Mouse (Mus musculus): ENCODE results near the gene Nlrc3. TPM values are rescaled to one million over a fixed set of nuclear protein-coding genes. Genes with fewer than 3 reads are reported as not detected.
A peak's percentile ranks its signal among the peaks of the same experiment; 100 is the strongest.
"Not testable (repeated sequence)": the region's sequence is repeated elsewhere in the genome, so short reads cannot be mapped to it uniquely, and the experiment has no call there.

Nlrc3 gene
- polyA plus RNA-seq (2012; rRNA removed), result 1.3 and 1.4 TPM in 2 replicates

DNA sequence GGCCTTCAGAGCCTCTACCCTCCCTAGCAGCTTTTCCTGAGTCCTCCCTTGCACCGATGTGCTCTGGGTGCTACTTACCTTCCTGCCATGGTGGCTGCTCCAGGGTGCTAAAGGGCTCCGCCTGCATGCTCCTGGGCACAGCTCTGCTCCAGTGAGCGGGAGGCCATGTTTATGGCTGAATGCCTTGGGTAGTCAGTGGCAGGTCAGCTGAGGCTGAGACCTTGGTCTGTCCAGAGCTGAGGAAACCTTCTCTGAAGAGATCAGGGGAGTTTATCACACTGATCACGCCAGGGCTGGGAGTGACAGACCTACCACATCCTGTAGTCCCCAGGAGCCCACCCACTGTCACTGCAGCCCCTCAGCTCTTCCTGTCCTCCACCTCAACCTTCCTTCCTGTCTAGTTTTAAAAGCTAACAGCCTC lies at the start of gene Nlrc3:
Nlrc3 (minus strand) TSS at position 382 of the 421 bp plus-strand sequence.
- DNase-seq (ENCODE audit: low spot score), result no peak

DNA sequence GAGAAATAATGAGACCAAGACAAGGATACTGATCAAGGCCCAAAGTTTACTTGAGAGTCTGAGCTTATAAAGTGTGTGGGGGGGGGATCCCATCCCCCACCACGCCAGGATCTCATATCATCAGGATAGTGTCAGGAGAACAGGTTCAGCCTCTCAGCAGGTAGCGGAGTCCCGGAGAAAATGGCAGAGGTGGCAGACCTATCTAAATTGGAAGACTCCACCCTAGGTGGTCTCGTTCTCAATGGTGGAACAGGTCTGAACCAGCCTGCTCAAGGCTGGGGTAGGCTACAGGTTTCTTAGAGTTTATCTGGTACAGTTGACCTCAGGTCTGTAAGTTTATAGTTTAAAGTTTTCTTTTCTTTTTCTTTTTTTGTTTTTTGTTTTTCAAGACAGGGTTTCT lies 46.3 kb upstream of the Nlrc3 start:
- no peak for DNase-seq (ENCODE audit: low spot score)

DNA sequence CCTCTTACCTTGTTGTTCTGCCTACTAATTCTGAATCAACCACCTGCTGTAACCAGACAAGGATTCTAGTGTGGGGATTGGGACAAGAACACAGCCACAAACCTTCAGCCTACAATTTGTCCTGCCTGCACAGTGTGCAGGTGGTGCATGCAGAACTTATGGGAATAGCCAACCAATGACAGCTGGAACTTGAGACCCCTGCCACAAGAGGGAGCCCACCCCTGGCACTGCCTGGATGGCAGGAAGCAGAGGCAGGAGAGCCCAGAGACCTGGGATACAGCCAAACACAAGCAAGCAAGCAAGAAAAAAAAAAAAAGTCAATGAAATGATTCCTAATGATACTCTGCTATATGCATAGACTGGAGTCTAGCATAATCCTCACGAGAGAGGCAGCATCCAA lies 44.8 kb upstream of the Nlrc3 start:
- no peak for DNase-seq (ENCODE audit: low spot score)

DNA sequence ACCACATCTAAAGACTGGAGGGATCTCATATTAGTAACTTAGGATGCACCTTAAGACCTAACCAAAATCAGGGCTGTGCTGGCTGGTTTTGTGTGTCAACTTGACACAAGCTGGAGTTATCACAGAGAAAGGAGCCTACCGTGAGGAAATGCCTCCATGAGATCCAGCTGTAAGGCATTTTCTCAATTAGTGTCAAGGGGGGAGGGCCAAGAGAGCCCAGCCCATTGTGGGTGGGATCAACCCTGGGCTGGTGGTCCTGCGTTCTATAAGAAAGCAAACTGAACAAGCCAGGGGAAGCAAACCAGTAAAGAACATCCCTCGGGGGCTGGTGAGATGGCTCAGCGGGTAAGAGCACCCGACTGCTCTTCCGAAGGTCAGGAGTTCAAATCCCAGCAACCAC lies 41.0 kb upstream of the Nlrc3 start:
- not testable (repeated sequence) for DNase-seq (ENCODE audit: low spot score)

DNA sequence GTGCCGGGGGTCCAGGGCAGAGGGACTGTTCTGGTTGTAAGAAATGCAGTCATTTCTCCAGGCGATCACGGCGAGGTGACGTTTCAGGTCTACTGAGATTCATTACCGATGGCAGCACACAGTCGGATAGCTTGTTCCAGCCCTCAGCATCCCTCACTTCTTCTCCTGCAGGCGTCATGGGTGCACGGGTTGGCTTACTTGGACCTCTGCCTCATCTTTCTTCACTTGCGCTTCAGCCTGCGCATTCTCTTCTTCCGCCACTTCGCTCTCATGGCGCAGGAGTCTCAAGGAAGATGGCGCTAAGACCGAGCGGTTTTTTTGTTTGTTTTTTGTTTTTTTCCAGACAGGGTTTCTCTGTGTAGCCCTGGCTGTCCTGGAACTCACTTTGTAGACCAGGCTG lies 40.4 kb upstream of the Nlrc3 start:
- not testable (repeated sequence) for DNase-seq (ENCODE audit: low spot score)

DNA sequence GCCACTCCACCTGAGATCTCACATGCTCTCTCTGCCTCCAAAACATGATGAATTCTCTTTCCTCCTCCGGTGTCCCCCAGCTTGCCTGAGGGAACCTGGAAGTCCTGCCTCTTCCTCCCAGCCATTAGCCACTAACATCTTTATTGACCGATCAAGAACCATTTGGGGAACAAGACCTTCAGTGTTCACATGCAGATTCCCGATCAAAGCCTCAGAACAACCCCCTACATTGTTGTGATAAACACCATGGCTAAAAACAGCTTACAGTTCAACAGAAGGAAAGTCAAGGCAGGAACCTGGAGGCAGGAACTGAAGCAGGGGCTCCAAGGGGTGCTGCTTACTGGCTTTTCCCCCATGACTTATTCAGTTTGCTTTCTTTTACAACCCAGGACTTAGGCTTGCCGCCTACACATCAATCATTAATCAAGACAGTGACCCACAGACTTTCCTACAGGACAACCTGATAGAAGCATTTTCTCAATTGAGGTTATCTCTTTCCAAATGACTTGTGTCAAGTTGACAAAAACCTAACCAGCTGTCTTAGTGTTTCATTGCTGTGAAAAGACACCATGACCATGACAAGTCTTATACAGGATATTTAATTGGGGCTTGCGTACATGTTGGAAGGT lies 37.7 kb upstream of the Nlrc3 start:
- no peak for DNase-seq (ENCODE audit: low spot score)

DNA sequence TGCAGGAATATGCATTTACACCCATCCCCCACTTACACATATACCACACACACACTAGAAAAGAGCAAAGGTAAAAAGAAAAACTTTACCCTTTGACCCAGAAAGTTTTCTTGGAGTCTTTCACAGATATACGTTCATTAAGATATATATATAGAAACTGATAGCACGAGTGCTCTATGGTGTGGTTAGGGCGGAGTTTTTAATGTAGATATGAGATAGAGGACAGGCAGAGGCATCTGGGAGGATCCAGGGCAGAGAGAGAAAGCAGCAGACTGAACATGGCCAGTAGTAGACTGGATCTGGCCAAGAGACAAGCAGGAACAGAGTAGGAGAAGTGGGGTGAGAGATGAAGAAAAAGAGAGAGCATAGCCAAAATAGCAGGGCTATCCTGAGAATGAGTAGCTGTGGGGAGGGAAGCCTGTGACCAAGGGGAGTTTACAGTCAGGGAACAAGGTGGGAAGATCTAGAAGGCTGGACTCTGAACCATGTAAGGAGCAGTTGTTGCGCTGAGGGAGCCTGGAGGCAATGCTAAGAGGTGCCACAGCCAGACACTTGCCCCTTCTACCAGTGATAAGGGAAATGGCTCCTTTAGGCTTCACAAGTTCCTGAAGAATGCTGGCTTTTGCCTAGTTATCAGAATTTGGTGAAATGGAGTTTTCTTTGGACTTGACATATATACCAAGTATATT lies 36.6 kb upstream of the Nlrc3 start:
- DNase-seq (ENCODE audit: low spot score), result no peak

DNA sequence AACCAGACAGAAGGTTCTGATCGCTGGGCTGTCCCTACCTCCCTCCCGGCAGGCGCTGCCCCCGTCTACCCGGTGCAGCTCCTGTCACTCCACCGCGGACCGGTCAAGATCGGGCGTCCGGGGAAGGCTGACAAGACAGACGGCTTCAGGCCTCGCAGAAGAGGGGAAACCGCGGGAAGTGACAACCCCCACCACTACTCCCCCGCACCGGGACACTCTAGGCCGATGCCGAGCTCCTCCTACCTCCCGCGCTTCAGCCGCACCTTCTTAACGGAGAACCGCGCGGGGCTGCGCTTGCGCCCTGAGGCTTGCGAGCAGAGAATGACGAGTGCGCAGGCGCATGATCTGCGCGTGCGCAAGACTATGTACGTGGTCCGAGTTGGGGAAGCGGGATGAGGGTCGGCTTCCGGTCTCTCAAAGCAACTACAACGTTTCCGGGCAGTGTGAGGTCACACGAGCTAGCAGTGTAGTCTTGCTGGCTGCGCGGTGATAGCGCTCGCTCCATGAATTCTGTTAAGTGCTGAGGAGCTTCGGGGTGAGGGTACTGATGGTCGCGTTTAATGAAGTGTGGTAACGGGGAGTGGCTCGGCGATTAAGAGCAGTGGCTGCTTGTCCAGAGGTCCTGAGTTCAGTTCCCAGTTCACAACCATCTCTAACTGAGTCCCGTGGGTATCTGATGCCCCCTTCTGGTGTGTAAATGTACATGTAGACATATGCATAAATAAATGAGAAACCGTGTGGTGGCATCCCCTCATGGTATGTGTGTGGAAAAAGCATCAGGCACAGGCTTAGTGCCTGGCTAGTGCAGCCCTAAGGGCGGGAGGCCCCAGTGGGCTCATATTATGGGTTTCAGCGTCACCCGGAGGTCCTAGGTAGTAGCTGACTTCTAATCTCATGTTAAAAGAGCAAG lies 27.3 kb upstream of the Nlrc3 start, which contains the start of gene Slx4:
Slx4 (minus strand) TSS at position 282 of the 910 bp plus-strand sequence.
- peak; percentile 90 for DNase-seq (ENCODE audit: low spot score)

DNA sequence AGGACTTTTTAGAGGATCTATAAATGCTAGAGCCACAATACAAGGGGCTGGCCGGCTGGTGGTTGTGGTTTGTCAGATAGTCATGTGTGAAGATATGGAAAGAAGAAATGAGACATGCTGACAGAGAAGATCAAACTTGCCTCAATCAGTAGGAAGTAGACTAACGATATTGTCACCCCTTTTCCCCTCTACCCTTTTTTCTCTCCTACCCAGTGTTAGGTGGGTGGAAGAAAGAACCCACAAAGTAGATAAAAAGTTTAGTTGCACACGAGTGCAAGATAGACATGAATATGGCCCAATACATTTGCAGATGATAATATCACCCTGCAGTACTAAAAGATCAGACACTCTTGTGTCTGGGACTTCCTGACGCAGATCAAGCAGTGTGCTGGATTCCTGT lies 12.0 kb upstream of the Nlrc3 start:
- DNase-seq (ENCODE audit: low spot score), result no peak

DNA sequence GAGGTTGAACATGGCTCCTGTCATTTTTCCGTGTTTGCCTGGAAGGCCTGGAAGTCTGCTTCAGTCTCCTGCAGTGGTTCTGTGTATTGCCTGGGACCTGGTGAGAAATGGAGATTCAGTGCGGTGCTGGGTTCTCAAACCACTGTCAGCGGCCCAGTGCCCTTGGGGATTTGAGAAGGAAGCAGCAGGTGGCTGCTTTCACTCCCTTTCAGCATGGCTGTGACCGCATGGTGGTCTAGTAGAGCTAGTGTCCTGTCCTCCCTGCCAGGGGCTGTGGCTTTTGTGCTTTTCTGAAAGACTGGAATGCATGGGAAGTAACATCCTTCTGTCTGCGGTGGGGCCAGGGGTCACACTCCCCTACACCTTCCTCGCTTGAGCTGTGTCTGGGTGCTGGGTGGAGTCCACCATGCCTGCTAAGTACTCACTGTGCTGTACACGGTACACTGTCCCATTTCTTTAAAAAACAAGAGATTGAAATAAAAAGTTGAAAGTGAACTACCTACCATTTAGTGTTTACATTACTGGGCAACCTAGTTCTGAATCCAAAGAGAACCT lies 6.8 kb upstream of the Nlrc3 start:
- no peak for DNase-seq (ENCODE audit: low spot score)

DNA sequence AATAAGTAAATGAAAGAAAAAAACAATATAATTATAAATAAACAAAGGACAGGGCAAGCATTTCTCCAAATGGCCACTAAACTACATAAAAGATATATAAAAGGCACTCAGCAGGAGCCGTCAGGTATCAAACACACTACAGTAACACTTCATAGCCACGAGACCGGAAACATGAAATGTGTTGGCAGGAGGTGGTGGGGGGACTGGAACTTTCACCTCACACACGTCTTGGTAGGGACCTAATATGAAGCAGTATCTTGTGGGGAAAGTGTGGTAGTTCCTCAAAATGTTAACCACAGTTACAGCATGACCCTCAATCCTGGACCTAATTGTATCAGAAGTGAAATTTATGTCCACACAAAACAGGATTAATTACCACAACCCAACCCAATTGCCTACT lies 5.7 kb upstream of the Nlrc3 start:
- DNase-seq (ENCODE audit: low spot score), result no peak

DNA sequence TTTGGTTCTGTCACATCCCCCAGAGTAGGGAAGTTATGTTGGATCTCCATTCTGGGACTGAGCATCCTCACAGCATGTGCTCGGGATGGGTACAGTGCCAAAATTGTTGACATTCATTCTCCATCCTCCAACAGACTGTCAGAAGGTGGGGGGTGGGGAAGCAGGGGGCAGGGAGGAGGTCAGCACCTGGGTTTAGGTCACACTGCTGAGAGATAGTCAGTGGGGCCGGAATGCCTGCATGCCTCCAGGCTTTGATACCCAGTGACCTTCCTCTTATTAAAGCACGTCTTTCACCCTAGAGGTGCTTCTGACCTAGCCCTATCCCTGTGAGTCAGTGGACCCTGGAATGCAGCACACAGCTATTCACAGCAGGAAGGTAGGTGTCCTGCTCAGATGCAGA lies 280 bp upstream of the Nlrc3 start:
- DNase-seq (ENCODE audit: low spot score), result no peak

DNA sequence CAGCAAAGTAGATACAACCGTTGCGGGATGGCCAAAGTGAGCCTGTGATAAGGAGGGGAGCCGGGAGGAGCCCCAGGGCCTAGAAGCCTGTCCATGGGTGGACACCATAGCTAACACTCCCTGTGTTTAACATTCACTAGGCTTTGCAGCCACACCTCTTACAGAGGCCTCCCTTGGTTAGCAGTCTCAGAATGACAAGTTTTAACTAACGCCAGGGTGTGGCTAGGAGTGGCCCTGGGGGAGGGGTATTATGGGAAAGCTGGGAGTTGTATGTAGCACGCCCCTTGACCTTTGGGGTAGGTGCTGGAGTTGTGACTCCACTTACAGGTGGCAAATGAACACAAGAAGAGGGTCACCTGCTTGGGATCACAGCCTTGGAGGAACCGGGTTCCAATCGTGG lies 774 bp downstream of the Nlrc3 start:
- DNase-seq (ENCODE audit: low spot score), result no peak

DNA sequence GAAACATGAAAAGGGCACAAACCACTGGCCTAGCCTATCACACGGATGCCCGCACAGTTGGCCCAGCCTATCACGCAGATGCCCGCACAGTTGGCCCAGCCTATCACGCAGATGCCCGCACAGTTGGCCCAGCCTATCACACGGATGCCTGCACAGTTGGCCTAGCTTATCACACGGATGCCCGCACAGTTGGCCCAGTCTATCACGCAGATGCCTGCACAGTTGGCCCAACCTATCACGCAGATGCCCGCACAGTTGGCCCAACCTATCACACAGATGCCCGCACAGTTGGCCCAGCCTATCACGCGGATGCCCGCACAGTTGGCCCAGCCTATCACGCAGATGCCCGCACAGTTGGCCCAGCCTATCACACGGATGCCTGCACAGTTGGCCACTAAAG lies 2.0 kb downstream of the Nlrc3 start:
- DNase-seq (ENCODE audit: low spot score), result not testable (repeated sequence)

DNA sequence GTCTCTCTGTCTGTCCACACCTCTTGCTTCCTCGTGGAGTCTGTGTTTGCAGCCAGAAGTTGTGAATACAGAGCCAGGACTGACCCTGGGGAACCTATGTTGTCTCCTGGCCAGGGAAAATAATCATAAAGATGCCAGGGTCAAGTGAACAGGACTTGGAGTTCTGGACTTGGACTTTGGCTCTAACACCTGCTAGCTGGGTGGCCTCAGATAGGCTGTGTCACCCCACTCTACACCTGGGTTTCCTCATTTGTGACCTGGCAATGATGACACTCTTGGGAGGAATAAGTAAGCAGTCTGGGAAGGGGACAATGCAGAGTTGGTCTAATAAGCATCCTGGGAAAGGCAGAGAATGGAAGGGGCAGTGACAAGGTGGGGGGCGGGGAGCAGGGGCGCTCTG lies 10.9 kb downstream of the Nlrc3 start:
- no peak for DNase-seq (ENCODE audit: low spot score)

DNA sequence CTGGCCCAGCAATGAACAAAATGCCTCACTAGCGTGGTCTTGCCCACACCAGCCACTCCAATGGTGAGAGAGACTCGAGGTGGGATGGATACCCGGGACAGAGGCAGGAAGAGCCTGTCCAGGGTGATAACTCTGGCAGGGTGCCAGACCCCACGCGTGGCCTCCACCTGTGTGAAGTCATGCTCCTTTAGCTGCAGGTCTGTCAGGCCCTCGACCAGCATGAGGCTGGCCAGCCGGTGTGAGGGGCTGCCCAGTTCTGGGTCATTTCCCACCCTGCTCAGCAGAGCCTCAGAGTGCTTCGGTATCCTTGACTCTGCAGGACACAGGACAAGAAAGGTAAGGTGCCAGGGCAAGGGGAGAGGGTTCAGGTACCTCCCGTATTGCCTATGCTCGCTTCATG lies 11.4 kb downstream of the Nlrc3 start:
- no peak for DNase-seq (ENCODE audit: low spot score)

DNA sequence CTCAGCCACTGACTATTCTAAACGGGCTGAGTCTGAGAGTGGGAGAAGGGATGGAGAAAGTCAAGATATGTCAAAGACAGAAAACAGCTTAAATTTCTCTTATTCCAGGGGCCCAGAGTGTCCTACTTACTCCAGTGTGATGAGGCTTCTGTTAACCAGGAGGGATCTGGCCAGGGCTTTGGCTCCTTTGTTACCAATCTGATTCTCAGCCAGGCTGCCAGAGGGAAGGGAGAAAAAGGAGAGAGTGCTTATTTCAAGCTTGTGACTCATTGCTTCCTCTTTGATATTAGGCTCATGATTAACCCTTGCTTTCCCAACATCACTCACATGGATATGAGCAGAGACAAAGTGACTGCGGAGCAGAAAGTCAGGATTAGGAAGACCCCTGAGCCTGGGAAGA lies 17.2 kb downstream of the Nlrc3 start:
- DNase-seq (ENCODE audit: low spot score), result no peak

DNA sequence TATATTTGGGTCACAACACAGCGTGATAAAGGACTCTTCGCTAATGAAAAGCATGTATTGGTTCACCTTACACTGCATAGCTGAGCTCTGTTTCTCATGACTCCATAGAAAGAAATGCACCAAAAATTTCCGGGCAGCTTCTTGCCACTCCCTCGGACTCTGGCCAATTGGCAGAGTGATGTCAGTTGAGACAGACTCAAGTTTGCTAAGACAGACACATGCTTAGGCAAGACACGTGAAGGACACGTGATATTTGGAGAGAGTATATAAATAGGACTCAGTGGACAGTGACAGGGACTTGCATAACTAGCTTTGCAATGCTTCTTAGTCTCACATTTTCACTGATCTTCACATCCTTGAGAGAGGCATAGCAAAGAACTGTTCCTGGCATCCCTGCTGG lies 20.1 kb downstream of the Nlrc3 start:
- no peak for DNase-seq (ENCODE audit: low spot score)

DNA sequence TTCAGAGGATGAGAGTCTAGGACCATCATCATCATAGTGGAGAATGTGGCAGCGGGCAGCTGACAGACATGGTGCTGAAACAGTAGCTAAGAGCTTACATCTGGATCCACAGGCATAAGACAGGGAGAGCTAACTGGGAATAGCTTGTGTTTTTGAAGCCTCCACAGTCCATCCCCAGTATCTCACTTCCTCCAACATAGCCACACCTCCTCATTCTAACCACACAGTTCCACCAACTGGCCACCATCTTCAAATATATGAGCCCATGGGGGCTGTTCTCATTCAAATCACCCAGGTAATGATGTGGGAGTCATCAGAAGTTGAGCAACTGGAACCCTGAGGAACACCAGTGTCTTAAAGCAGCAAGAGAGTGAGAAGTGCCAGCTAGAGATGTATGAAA lies 25.3 kb downstream of the Nlrc3 start:
- no peak for DNase-seq (ENCODE audit: low spot score)

DNA sequence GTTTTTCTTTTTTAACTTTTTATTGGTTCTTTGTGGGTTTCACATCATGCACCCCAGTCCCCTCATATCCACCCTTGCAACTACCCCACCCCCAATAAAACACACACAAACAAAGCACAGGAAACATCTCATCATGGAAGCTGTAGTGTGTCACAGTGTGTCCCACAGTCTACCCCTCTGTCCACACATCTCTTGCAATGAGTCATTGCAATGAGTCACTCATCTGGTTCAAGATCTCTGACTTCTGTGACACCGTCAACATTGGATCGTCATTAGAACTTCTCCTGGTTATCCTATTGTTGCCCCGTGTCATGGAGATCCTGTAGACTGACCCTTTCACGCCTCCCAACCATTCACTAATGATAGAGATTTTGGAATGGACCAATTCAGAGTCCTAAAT lies 41.7 kb downstream of the Nlrc3 start:
- no peak for DNase-seq (ENCODE audit: low spot score)

DNA sequence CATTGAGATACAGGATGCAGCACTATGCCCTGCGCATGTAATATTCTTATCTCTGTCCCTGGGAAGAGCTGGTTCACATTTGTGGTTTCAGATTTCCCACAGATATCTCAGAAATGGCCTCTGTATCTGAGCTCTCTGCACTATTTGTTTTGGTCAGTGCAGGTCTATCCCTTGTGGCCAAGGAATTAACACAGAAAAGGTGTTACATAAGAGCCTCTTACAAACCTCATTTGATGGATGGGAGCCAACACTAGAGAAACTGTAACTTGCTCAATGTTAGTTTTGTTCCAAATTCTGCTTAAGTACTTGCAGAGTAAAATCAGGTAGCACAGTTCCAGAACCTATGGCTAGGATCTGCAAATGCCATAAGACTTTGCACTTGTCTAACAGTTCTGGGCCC lies 42.3 kb downstream of the Nlrc3 start:
- DNase-seq (ENCODE audit: low spot score), result no peak

DNA sequence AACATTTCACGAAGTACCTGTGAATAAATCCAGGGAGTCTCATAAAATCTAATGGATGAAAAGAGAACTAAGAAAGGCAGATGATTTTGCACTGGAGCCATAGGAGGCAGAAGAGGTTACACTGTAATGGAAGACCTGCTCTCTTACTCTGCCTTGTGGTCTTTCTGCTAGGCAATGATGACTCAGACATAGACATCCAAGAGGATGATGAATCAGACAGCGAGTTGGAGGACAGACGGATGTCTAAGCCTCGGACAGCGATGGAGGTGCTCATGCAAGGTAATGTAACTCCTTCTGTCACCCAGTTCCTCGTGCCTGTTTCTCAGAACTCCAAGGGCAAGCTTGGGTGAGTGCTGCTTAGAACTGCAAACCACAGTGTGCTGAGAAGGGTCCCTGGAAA lies 42.9 kb downstream of the Nlrc3 start:
- no peak for DNase-seq (ENCODE audit: low spot score)
